Mouse (Mus musculus) olfactory bulb, adult 2 months (tissue): ENCODE measurements around the gene Vav3. TPM values are rescaled to one million over a fixed set of nuclear protein-coding genes. Genes with fewer than 3 reads are reported as not detected.

ENCODE experiments used
- H3K27ac ChIP-seq: fragments of 200-500 bp; 2 replicates; pipeline ENCODE4 v1.5.1; 2012; ENCODE audit warnings: low read depth, low read length; ENCODE audit not compliant: insufficient read depth
- H3K4me1 ChIP-seq: fragments of 200-500 bp; 2 replicates; pipeline ENCODE4 v1.6.1; 2012; ENCODE audit warnings: low read length; ENCODE audit not compliant: control insufficient read depth, insufficient read depth
- H3K4me3 ChIP-seq: fragments of 200-500 bp; 2 replicates; pipeline ENCODE4 v1.5.1; 2012; ENCODE audit warnings: mild to moderate bottlenecking, low read depth, low read length, moderate library complexity; ENCODE audit not compliant: insufficient read depth
- CTCF ChIP-seq: fragments of 200-500 bp; IDR thresholded peaks from 2 replicates; pipeline ENCODE4 v1.5.1; 2012; ENCODE audit warnings: low read depth, mild to moderate bottlenecking, low read length, moderate library complexity; ENCODE audit not compliant: insufficient read depth
- POLR2A ChIP-seq: fragments of 200-500 bp; IDR thresholded peaks from 2 replicates; pipeline ENCODE4 v1.6.1; 2012; ENCODE audit warnings: mild to moderate bottlenecking, low read depth, low read length, moderate library complexity; ENCODE audit not compliant: insufficient read depth
- WGBS: fragments of 180-500 bp; shearing (Covaris S2); methylation state at CpG from one replicate; pipeline ENCODE4 v1.1.7; 2018; 5-methylcytosine and 5-hydroxymethylcytosine counted together
- polyA plus RNA-seq: library from polyadenylated mRNA; stranded (reverse); fragments of >200 nt; gene quantifications from 2 replicates; pipeline ENCODE4 v1.2.4, GENCODE M21; 2012; ENCODE audit warnings: low replicate concordance; ENCODE audit not compliant: missing spikeins, insufficient read depth, insufficient read length

Gene Vav3
- polyA plus RNA-seq, 1 experiment: not detected

DNA sequence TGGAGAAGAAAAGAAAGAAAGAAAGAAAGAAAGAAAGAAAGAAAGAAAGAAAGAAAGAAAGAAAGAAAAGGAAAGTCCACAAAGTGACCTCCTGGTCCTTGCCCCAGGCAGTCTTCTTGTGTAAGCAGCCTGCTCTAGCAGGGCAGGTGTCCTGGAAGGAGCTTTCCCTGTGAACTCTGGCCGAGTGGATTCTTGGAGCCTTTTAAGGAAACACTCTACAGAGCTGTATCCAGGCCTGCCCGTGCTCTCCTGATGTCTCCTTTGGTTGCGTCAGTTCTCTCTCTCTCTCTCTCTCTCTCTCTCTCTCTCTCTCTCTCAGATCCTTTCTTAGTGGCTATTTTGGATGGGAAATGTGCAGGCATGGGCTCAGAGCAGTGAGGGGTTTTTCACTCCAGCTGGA, 232.4 kb downstream of the Vav3 start:
- H3K27ac ChIP-seq: no peak overlapping the region
- 66% methylated on average over 3 of the region's 3 CpGs for WGBS
- no peak for TF ChIP-seq CTCF
- no peak overlapping the region for H3K4me3 ChIP-seq
- H3K4me1 ChIP-seq: no peaks in the 10 kb centered on the region

DNA sequence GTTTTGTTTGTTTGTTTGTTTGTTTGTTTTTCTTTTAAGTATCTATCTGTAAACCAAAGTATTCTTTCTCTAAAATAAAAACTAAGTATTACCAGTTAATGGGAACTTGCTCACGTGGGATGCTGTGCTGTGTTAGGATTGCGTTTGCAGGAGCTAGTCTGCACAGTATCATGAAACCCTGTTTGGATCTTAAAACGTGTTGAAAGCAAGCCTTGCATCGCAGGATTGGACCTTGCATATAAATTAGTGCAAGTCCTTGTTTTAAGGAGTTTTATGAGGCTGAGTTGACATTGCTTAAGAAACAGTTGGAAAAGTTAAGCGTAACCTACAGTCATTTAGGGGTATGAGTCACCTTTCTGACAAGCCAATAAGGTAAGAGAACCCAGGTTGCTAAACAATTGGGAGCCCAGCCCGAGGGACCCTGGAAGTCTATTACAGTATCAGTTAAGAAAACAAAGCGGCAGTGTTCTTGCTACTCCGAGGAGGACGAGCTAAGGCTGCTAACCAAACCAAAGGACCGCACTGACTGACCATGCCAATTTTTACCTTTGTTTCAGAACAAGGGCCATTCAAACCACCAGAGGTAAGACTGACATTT, 233.2 kb downstream of the Vav3 start:
- Histone ChIP-seq H3K4me3 (no peak overlapping the region), H3K4me1 (no peaks in the 10 kb centered on the region), H3K27ac (no peak overlapping the region)
- WGBS: 58% methylated on average over 10 of the region's 10 CpGs
- no peak for TF ChIP-seq POLR2A
- no peak for TF ChIP-seq CTCF

- TF ChIP-seq POLR2A: no peak
- TF ChIP-seq CTCF: no peak
- no peak overlapping the region for H3K4me3 ChIP-seq
- WGBS: 58% methylated on average over 6 of the region's 6 CpGs
- no peaks in the 10 kb centered on the region for H3K4me1 ChIP-seq
- H3K27ac ChIP-seq: no peak overlapping the region
Observed at GRCm38 (mm10) chr3:109574161-109574560, 233.7 kb downstream of the Vav3 start.

GRCm38 (mm10) chr3:109578347-109578746, 237.9 kb downstream of the Vav3 start:
- no peak for TF ChIP-seq POLR2A
- no peak for TF ChIP-seq CTCF
- no peak overlapping the region for H3K27ac ChIP-seq
- H3K4me1 ChIP-seq: no peaks in the 10 kb centered on the region
- WGBS: 91% methylated on average over 3 of the region's 3 CpGs
- no peak overlapping the region for H3K4me3 ChIP-seq

DNA sequence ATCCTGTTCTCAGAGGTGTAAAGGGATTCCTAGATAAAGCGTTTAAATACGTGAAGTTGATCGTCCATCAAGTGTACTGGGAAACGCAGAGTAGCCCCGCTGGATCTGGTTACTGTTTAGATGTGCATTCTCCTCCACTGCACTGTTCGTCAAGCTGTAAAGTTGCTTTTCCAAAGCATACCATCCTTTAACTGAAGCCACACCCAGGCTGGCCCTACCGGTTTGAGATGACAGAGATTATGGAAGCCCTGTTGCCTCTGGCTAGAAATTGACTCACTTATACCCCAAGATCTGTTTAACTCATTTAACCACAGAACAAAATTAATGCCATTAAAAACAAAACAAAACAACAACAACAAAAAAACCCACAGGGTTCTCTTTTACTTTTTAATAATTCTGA, 238.5 kb downstream of the Vav3 start:
- 93% methylated on average over 7 of the region's 7 CpGs for WGBS
- Histone ChIP-seq H3K4me1 (no peaks in the 10 kb centered on the region), H3K4me3 (no peak overlapping the region), H3K27ac (no peak overlapping the region)
- no peak for TF ChIP-seq POLR2A
- no peak for TF ChIP-seq CTCF

- Histone ChIP-seq H3K4me3 (no peak overlapping the region), H3K4me1 (no peaks in the 10 kb centered on the region), H3K27ac (no peak overlapping the region)
- TF ChIP-seq CTCF (no peak), POLR2A (no peak)
Observed at GRCm38 (mm10) chr3:109585946-109586345, 245.5 kb downstream of the Vav3 start.

GRCm38 (mm10) chr3:109592970-109593369, 252.5 kb downstream of the Vav3 start:
- TF ChIP-seq POLR2A (no peak), CTCF (no peak)
- H3K4me1 ChIP-seq: no peaks in the 10 kb centered on the region
- H3K4me3 ChIP-seq: no peak overlapping the region
- no peak overlapping the region for H3K27ac ChIP-seq
- 89% methylated on average over 6 of the region's 6 CpGs for WGBS

- H3K4me1 ChIP-seq: no peaks in the 10 kb centered on the region
- H3K4me3 ChIP-seq: no peak overlapping the region
- H3K27ac ChIP-seq: no peak overlapping the region
- WGBS: 79% methylated on average over 3 of the region's 3 CpGs
- TF ChIP-seq POLR2A (no peak), CTCF (no peak)
Observed at GRCm38 (mm10) chr3:109596084-109596483, 255.6 kb downstream of the Vav3 start.

DNA sequence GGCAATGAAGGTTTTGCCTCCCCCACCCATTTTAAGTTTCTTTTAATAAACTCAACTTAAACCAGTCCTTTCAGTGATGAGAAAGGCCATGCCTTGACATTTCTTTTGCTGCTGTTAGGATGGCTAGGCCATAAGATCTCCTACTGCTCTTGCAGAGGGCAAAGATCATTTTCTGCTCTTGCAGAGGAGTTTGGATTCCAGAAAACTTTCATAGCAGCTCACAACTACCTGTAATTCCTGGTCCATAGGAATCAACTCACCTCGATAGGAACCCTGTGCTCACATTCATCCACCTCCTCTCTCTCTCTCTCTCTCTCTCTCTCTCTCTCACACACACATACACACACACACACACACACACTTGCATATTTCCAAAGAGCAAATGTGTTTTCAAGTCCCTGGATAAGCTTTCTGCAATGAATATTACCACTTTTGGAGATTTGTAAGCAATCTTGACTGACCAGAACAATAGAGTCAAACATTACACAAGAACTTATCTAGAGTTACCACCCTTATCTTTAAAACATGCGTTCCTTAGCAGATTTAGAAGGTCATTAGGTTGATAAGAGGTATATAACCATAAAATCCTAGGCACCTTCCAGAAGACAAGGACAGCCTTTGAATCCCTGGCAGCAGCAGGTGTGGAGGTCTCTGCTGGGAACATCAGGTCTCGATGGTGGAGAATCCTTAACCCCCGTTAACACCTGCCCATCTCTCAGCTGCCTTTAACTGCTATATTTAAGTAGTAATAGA, 260.4 kb downstream of the Vav3 start:
- Histone ChIP-seq H3K27ac (no peak overlapping the region), H3K4me3 (no peak overlapping the region)
- 92% methylated on average over 4 of the region's 4 CpGs for WGBS

DNA sequence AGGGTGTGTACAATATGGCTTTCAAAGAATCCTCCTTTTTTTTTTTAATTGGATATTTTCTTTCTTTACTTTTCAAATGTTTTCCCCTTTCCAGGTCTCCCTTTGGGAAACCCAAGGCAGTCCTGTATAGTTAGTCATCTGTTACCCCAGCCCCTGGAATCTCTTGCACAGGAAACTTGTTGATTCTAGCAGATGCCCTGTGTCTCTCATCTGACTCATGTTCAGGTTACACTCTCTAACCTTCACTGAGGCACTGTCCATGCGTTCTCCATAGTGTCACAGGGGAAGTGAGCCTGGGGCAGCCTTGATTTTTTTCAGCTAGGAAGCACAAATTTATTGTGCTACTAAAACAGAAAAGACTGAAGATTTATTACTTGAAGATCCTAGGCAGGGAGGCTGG, 262.3 kb downstream of the Vav3 start:
- TF ChIP-seq CTCF (no peak), POLR2A (no peak)
- Histone ChIP-seq H3K4me3 (no peak overlapping the region), H3K27ac (no peak overlapping the region), H3K4me1 (no peaks in the 10 kb centered on the region)
- WGBS: 80% methylated on average over 1 of the region's 1 CpGs

More for the DNA sequence above, 260.4 kb downstream of the Vav3 start:
- H3K4me1 ChIP-seq: no peaks in the 10 kb centered on the region
- TF ChIP-seq POLR2A (no peak), CTCF (no peak)
